Mouse (Mus musculus) G1E (cell line): Measurements from ENCODE around the gene Gm10273. TPM values are rescaled to one million over a fixed set of nuclear protein-coding genes. Genes with fewer than 3 reads are reported as not detected.

ENCODE experiments used
- ATAC-seq: 2 replicates; pipeline ENCODE4 v1.8.0; 2016; ENCODE audit warnings: mild to moderate bottlenecking; ENCODE audit not compliant: insufficient number of reproducible peaks, poor library complexity, low FRiP score, severe bottlenecking; ENCODE audit errors: extremely low read depth
- DNase-seq: peaks from one replicate; pipeline ENCODE4 v3.0.0; 2012; ENCODE audit warnings: low spot score
- H3K27me3 ChIP-seq: 2 replicates; pipeline ENCODE4 v1.6.1; 2012; ENCODE audit warnings: mild to moderate bottlenecking, low read length, inconsistent platforms; ENCODE audit not compliant: insufficient read depth
- H3K36me3 ChIP-seq: replicated peaks from 2 replicates; pipeline ENCODE3; 2012; ENCODE audit warnings: mild to moderate bottlenecking, inconsistent platforms
- H3K4me1 ChIP-seq: 2 replicates; pipeline ENCODE4 v1.6.1; 2012; ENCODE audit warnings: low read depth, low read length, inconsistent platforms, mixed read lengths; ENCODE audit not compliant: insufficient read depth
- H3K4me3 ChIP-seq: 2 replicates; pipeline ENCODE4 v1.5.1; 2012; ENCODE audit warnings: low read depth, mild to moderate bottlenecking, inconsistent platforms, low read length, moderate library complexity, mixed read lengths
- H3K9me3 ChIP-seq: replicated peaks from 2 replicates; pipeline ENCODE4 v1.6.1; 2012; ENCODE audit warnings: inconsistent platforms
- CTCF ChIP-seq: IDR thresholded peaks from 2 replicates; pipeline ENCODE4 v1.5.1; 2012; ENCODE audit warnings: low read depth, low read length, inconsistent platforms, mixed read lengths
- GATA1 ChIP-seq: IDR thresholded peaks from 2 replicates; pipeline ENCODE4 v1.6.1; 2012; ENCODE audit warnings: borderline replicate concordance, low read length, inconsistent platforms, mixed read lengths
- GATA2 ChIP-seq: IDR thresholded peaks from 2 replicates; pipeline ENCODE4 v1.6.1; 2012; ENCODE audit warnings: low read depth, low read length, inconsistent platforms, borderline replicate concordance
- POLR2AphosphoS5 ChIP-seq: IDR thresholded peaks from 2 replicates; pipeline ENCODE4 v1.6.1; 2012; ENCODE audit warnings: low read depth, low read length, inconsistent platforms; ENCODE audit not compliant: insufficient replicate concordance
- TAL1 ChIP-seq: conservative IDR thresholded peaks from 2 replicates; pipeline ENCODE4 v1.6.1; 2012; ENCODE audit warnings: low read depth, low read length, inconsistent platforms, mixed read lengths
- polyA plus RNA-seq: library from polyadenylated mRNA; stranded (reverse); fragments of >175 nt; gene quantifications from 2 replicates; pipeline ENCODE4 v1.2.3, GENCODE M21; 2012
- total RNA-seq, 2 experiments: library from RNA; stranded (forward) in 1 of 2; stranded (reverse) in 1 of 2; fragments of 200-1000 nt in 1 of 2; fragments of >200 nt in 1 of 2; fragmentation: Nextera tagmentation in 1 of 2; gene quantifications; 2 replicates each; pipeline ENCODE4 v1.2.3; 2014 to 2017

Gm10273 gene
- total and polyA plus RNA-seq, 3 experiments, result 0.47 to 111 (median 29.9) TPM

GRCm38 (mm10) chr10:59441735-59442134 is 46.3 kb downstream of the Gm10273 start, which contains the start of gene Oit3:
Gene Oit3, minus strand, starts transcription at chr10:59441778.
- peaks cover 4% of the 10 kb centered on the region; the same call in 1 of the 2 replicates for H3K27me3 ChIP-seq
- H3K4me1 ChIP-seq, result no peaks in the 10 kb centered on the region
- no peaks in the 10 kb centered on the region for H3K9me3 ChIP-seq
- ATAC-seq (no peak), DNase-seq (no peak)
- H3K36me3 ChIP-seq, result no peaks in the 10 kb centered on the region
- TF ChIP-seq GATA1 (no peak), GATA2 (no peak), CTCF (no peak), POLR2AphosphoS5 (no peak), TAL1 (no peak)
- no peak within 1 kb of the TSS for H3K4me3 ChIP-seq

GRCm38 (mm10) chr10:59443212-59443611 is 47.8 kb downstream of the Gm10273 start:
- no peaks in the 10 kb centered on the region for H3K9me3 ChIP-seq
- ATAC-seq (no peak), DNase-seq (no peak)
- no peaks in the 10 kb centered on the region for H3K4me1 ChIP-seq
- peaks cover 4% of the 10 kb centered on the region; the same call in 1 of the 2 replicates for H3K27me3 ChIP-seq
- TF ChIP-seq TAL1 (no peak), GATA1 (no peak), CTCF (no peak), POLR2AphosphoS5 (no peak), GATA2 (no peak)
- peaks cover 4% of the 10 kb centered on the region for H3K36me3 ChIP-seq
- no peak overlapping the region for H3K4me3 ChIP-seq

- TF ChIP-seq GATA2, result no peak
- TF ChIP-seq GATA1, result no peak
- no peaks in the 10 kb centered on the region for H3K27me3 ChIP-seq
- ATAC-seq, result no peak
- peaks cover 9% of the 10 kb centered on the region for H3K36me3 ChIP-seq
- no peaks in the 10 kb centered on the region for H3K4me1 ChIP-seq
- no peaks in the 10 kb centered on the region for H3K9me3 ChIP-seq
- H3K4me3 ChIP-seq, result no peak overlapping the region
- DNase-seq, result no peak
Measured at GRCm38 (mm10) chr10:59444106-59444505, 48.7 kb downstream of the Gm10273 start.

GRCm38 (mm10) chr10:59444635-59445034 is 49.2 kb downstream of the Gm10273 start:
- Histone ChIP-seq H3K4me3 (no peak overlapping the region), H3K36me3 (peaks cover 9% of the 10 kb centered on the region), H3K9me3 (no peaks in the 10 kb centered on the region), H3K27me3 (no peaks in the 10 kb centered on the region), H3K4me1 (no peaks in the 10 kb centered on the region)
- TF ChIP-seq TAL1 (no peak), GATA2 (no peak), CTCF (no peak), GATA1 (no peak), POLR2AphosphoS5 (no peak)
- ATAC-seq (no peak), DNase-seq (no peak)

Other genes with a start within 250 kb of the Gm10273 start
- 9.5 and 13.9 TPM in 2 replicates for gene Sept10, start 173.8 kb upstream of the Gm10273 start, total RNA-seq (2014; fragmentation: Nextera tagmentation)
- gene Sept10, start 173.8 kb upstream of the Gm10273 start, total RNA-seq (2017), result 11.8 and 14.4 TPM in 2 replicates
- 0.75 and 1.1 TPM in 2 replicates for gene Sept10, start 173.8 kb upstream of the Gm10273 start, polyA plus RNA-seq
- gene Sowahc, start 173.7 kb upstream of the Gm10273 start, total RNA-seq (2014; fragmentation: Nextera tagmentation), result 1.5 and 1.8 TPM in 2 replicates
- 1.7 and 2.1 TPM in 2 replicates for gene Sowahc, start 173.7 kb upstream of the Gm10273 start, total RNA-seq (2017)
- 0.24 and 0.36 TPM in 2 replicates for gene Sowahc, start 173.7 kb upstream of the Gm10273 start, polyA plus RNA-seq
- 20.6 and 34.2 TPM in 2 replicates for gene P4ha1, start 72.3 kb upstream of the Gm10273 start, total RNA-seq (2014; fragmentation: Nextera tagmentation)
- gene P4ha1, start 72.3 kb upstream of the Gm10273 start, total RNA-seq (2017), result 29.7 and 34.2 TPM in 2 replicates
- gene P4ha1, start 72.3 kb upstream of the Gm10273 start, polyA plus RNA-seq, result 1.6 and 2.3 TPM in 2 replicates
- gene Pla2g12b, start 8.0 kb downstream of the Gm10273 start, total RNA-seq (2014; fragmentation: Nextera tagmentation), result not detected in 2 replicates
- not detected in 2 replicates for gene Pla2g12b, start 8.0 kb downstream of the Gm10273 start, total RNA-seq (2017)
- not detected in 2 replicates for gene Pla2g12b, start 8.0 kb downstream of the Gm10273 start, polyA plus RNA-seq
- not detected in 2 replicates for gene Oit3, start 46.1 kb downstream of the Gm10273 start, total RNA-seq (2014; fragmentation: Nextera tagmentation)
- gene Oit3, start 46.1 kb downstream of the Gm10273 start, total RNA-seq (2017), result 0.35 and 0.44 TPM in 2 replicates
- not detected in 2 replicates for gene Oit3, start 46.1 kb downstream of the Gm10273 start, polyA plus RNA-seq
- not detected in 2 replicates for gene Gm10322, start 220.4 kb downstream of the Gm10273 start, total RNA-seq (2014; fragmentation: Nextera tagmentation)
- not detected in 2 replicates for gene Gm10322, start 220.4 kb downstream of the Gm10273 start, total RNA-seq (2017)
- gene Gm10322, start 220.4 kb downstream of the Gm10273 start, polyA plus RNA-seq, result not detected in 2 replicates
- gene Mcu, start 221.1 kb downstream of the Gm10273 start, total RNA-seq (2014; fragmentation: Nextera tagmentation), result 18.6 and 22.5 TPM in 2 replicates
- 21.5 and 25.6 TPM in 2 replicates for gene Mcu, start 221.1 kb downstream of the Gm10273 start, total RNA-seq (2017)
- 4.8 and 5.1 TPM in 2 replicates for gene Mcu, start 221.1 kb downstream of the Gm10273 start, polyA plus RNA-seq